Mouse (Mus musculus) intestine, postnatal 0 days (tissue): ENCODE measurements around the gene Itgb4. TPM values are rescaled to one million over a fixed set of nuclear protein-coding genes. Genes with fewer than 3 reads are reported as not detected.

Experiments used
- ATAC-seq: fragments of 200-750 bp; cut with Nextera tagmentation; 2 replicates; pipeline ENCODE4 v1.8.0; 2017; ENCODE audit warnings: mild to moderate bottlenecking, moderate TSS enrichment, moderate library complexity
- H3K27ac ChIP-seq: fragments of 300-500 bp; sonication (generic); 2 replicates; pipeline ENCODE4 v1.5.1; 2014; ENCODE audit warnings: mild to moderate bottlenecking, low read depth, low read length, moderate library complexity
- H3K27me3 ChIP-seq: fragments of 300-500 bp; sonication (generic); replicated peaks from 2 replicates; pipeline ENCODE4 v1.6.1; 2014; ENCODE audit warnings: low read length, mixed read lengths; ENCODE audit not compliant: control insufficient read depth, insufficient read depth
- H3K36me3 ChIP-seq: fragments of 300-500 bp; sonication (generic); 2 replicates; pipeline ENCODE4 v1.6.1; 2014; ENCODE audit warnings: mild to moderate bottlenecking, moderate library complexity; ENCODE audit not compliant: control insufficient read depth, insufficient read depth
- H3K4me1 ChIP-seq: fragments of 300-500 bp; sonication (generic); replicated peaks from 2 replicates; pipeline ENCODE4 v1.6.1; 2014; ENCODE audit warnings: antibody characterized with exemption, low read length, mixed read lengths; ENCODE audit not compliant: control insufficient read depth, insufficient read depth
- H3K4me2 ChIP-seq: fragments of 300-500 bp; sonication (generic); replicated peaks from 2 replicates; pipeline ENCODE4 v1.6.1; 2014; ENCODE audit warnings: low read depth, mild to moderate bottlenecking, moderate library complexity
- H3K4me3 ChIP-seq: fragments of 300-500 bp; sonication (generic); 2 replicates; pipeline ENCODE4 v1.5.1; 2014; ENCODE audit warnings: low read depth, low read length
- H3K9ac ChIP-seq: fragments of 300-500 bp; sonication (generic); 2 replicates; pipeline ENCODE4 v1.6.1; 2014; ENCODE audit warnings: mild to moderate bottlenecking, low read depth, low read length
- H3K9me3 ChIP-seq: fragments of 300-500 bp; sonication (generic); 2 replicates; pipeline ENCODE4 v1.6.1; 2016; ENCODE audit warnings: mixed run types; ENCODE audit not compliant: control insufficient read depth
- CTCF ChIP-seq: sonication (generic); IDR thresholded peaks from 2 replicates; pipeline ENCODE4 v1.5.1; 2016; ENCODE audit warnings: low read depth, mild to moderate bottlenecking, control low read depth, antibody characterized with exemption, moderate library complexity
- WGBS: fragments of 180-500 bp; shearing (Covaris S2); extraction: QIAGEN DNeasy Blood & Tissue Kit; methylation state at CpG from one replicate; pipeline ENCODE4 v1.1.7; 2014; 5-methylcytosine and 5-hydroxymethylcytosine counted together
- polyA plus RNA-seq: library from polyadenylated mRNA; unstranded; fragments of >200 nt; fragmentation: Nextera tagmentation; extraction: Ambion mirVana; gene quantifications from 2 replicates; pipeline ENCODE4 v1.2.1, GENCODE M21; 2015

Itgb4 gene
- polyA plus RNA-seq, 1 experiment from 2014 or later = 16.6 TPM

GRCm38 (mm10) chr11:116009661-116010060 lies 35.2 kb downstream of the Itgb4 start:
- H3K4me3 ChIP-seq = no peak overlapping the region
- no peak for ATAC-seq
- H3K9me3 ChIP-seq = no peaks in the 10 kb centered on the region
- no peak for TF ChIP-seq CTCF
- no peaks in the 10 kb centered on the region for H3K27me3 ChIP-seq
- H3K4me1 ChIP-seq = peaks cover 17% of the 10 kb centered on the region
- H3K4me2 ChIP-seq = 0 out of 2 replicates have a peak overlapping the region, but pooled peaks have one; percentile 13
- WGBS = 92% methylated on average over 11 of the region's 11 CpGs
- peaks cover 41% of the 10 kb centered on the region for H3K36me3 ChIP-seq
- peak overlapping the region; percentile 70; the same call in 1 of the 2 replicates for H3K27ac ChIP-seq
- H3K9ac ChIP-seq = no peak overlapping the region

GRCm38 (mm10) chr11:116010146-116010545 lies 35.6 kb downstream of the Itgb4 start:
- 91% methylated on average over 8 of the region's 8 CpGs for WGBS
- no peak for TF ChIP-seq CTCF
- H3K4me3 ChIP-seq = no peak overlapping the region
- peaks cover 16% of the 10 kb centered on the region for H3K4me1 ChIP-seq
- no peaks in the 10 kb centered on the region for H3K9me3 ChIP-seq
- H3K27ac ChIP-seq = no peak overlapping the region
- peaks cover 41% of the 10 kb centered on the region for H3K36me3 ChIP-seq
- H3K4me2 ChIP-seq = no peak overlapping the region
- no peak overlapping the region for H3K9ac ChIP-seq
- no peak for ATAC-seq
- H3K27me3 ChIP-seq = no peaks in the 10 kb centered on the region

GRCm38 (mm10) chr11:116010948-116011347 lies 36.4 kb downstream of the Itgb4 start:
- Histone ChIP-seq H3K4me1 (peaks cover 8% of the 10 kb centered on the region), H3K9ac (no peak overlapping the region), H3K4me3 (no peak overlapping the region), H3K27ac (peak overlapping the region; percentile 96; the same call in 1 of the 2 replicates), H3K27me3 (no peaks in the 10 kb centered on the region), H3K36me3 (peaks cover 41% of the 10 kb centered on the region), H3K9me3 (no peaks in the 10 kb centered on the region), H3K4me2 (peak overlapping the region; percentile 97; the same call in 1 of the 2 replicates)
- no peak for ATAC-seq
- WGBS = 77% methylated on average over 5 of the region's 5 CpGs
- TF ChIP-seq CTCF = no peak

GRCm38 (mm10) chr11:116011529-116012261 lies 37.2 kb downstream of the Itgb4 start:
- no peak for TF ChIP-seq CTCF
- WGBS = 18% methylated on average over 13 of the region's 14 CpGs
- Histone ChIP-seq H3K27me3 (no peaks in the 10 kb centered on the region), H3K36me3 (peaks cover 40% of the 10 kb centered on the region), H3K27ac (peak overlapping the region; percentile 96), H3K9me3 (no peaks in the 10 kb centered on the region), H3K4me3 (peak overlapping the region; percentile 74), H3K9ac (peak overlapping the region; percentile 84), H3K4me1 (peaks cover 6% of the 10 kb centered on the region), H3K4me2 (peak overlapping the region; percentile 97)
- no peak for ATAC-seq

GRCm38 (mm10) chr11:116012262-116012947 lies 37.9 kb downstream of the Itgb4 start, which contains the start of gene Galk1:
Galk1 (minus strand) TSS chr11:116012719.
- no peaks in the 10 kb centered on the region for H3K9me3 ChIP-seq
- peak within 1 kb of the TSS; percentile 74 for H3K4me3 ChIP-seq
- H3K4me2 ChIP-seq = peak within 1 kb of the TSS; percentile 97
- WGBS = under 1% methylated on average over 54 of the region's 55 CpGs
- H3K4me1 ChIP-seq = peaks cover 6% of the 10 kb centered on the region
- peak within 1 kb of the TSS; percentile 84 for H3K9ac ChIP-seq
- peaks cover 33% of the 10 kb centered on the region for H3K36me3 ChIP-seq
- ATAC-seq = peak; percentile 76
- no peak for TF ChIP-seq CTCF
- no peaks in the 10 kb centered on the region for H3K27me3 ChIP-seq
- H3K27ac ChIP-seq = peak within 1 kb of the TSS; percentile 96

- WGBS = 39% methylated on average over 8 of the region's 8 CpGs
- Histone ChIP-seq H3K4me2 (peak overlapping the region; percentile 21; the same call in 1 of the 2 replicates), H3K9me3 (no peaks in the 10 kb centered on the region), H3K36me3 (peaks cover 9% of the 10 kb centered on the region), H3K4me3 (no peak overlapping the region), H3K4me1 (peaks cover 6% of the 10 kb centered on the region), H3K27me3 (no peaks in the 10 kb centered on the region), H3K9ac (no peak overlapping the region), H3K27ac (peak overlapping the region; percentile 8; the same call in 1 of the 2 replicates)
- ATAC-seq = no peak
- no peak for TF ChIP-seq CTCF
Measured at GRCm38 (mm10) chr11:116014821-116015220, 40.3 kb downstream of the Itgb4 start.
